Mouse (Mus musculus) spleen, adult 2 months (tissue): ENCODE results near the gene Galp.

Experiments
- CTCF ChIP-seq: fragments of 200-500 bp; IDR thresholded peaks from 2 replicates; pipeline ENCODE4 v1.5.1; 2011; ENCODE audit warnings: mild to moderate bottlenecking, inconsistent platforms; ENCODE audit not compliant: insufficient read depth, insufficient read length, insufficient replicate concordance; ENCODE audit errors: extremely low read depth
- POLR2A ChIP-seq: fragments of 200-500 bp; IDR thresholded peaks from 2 replicates; pipeline ENCODE4 v1.6.1; 2011; ENCODE audit warnings: low read depth, low read length, inconsistent platforms

DNA sequence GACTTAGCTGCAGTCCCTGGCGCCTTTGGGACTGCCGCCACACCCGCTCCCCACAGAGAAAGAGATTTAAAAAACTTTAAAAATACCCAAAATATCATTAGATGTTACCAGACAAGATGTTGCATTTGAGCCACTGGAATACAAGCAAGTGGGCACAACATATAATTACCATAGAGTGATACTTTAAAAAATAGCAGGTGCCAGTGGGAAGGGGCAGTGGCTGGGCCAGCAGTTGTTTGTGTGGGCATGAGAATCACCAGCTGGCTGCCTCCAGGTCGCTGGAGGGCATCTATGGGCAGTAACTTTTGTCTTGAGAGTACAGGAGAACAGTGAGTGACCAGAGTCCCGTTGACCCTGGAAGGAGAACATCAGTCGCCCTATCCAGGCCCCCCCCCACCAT, 55.5 kb downstream of the Galp start, which contains the start of gene Epp13:
- no peak for TF ChIP-seq CTCF
- TF ChIP-seq POLR2A = no peak
